Mouse (Mus musculus) cerebellum, postnatal 14 days (tissue): ENCODE measurements around the gene Qprt.

Source experiments
- DNase-seq, 2 experiments: peaks; one replicate each; pipeline ENCODE4 v3.0.0; 2021; ENCODE audit warnings: mixed read lengths in 2 of 2

Qprt gene

GRCm38 (mm10) chr7:127129638-127130037, 7.6 kb upstream of the Qprt start:
- peak; percentile 79 to 82 for DNase-seq

- DNase-seq, result no peak
Measured at GRCm38 (mm10) chr7:127121061-127121910, 740 bp downstream of the Qprt start.

- DNase-seq, result no peak
Measured at GRCm38 (mm10) chr7:127118671-127119445, 3.2 kb downstream of the Qprt start.

- peak in 1 of 2 experiments; percentile 35 for DNase-seq
Measured at GRCm38 (mm10) chr7:127117948-127118347, 4.1 kb downstream of the Qprt start.

- no peak for DNase-seq
Measured at GRCm38 (mm10) chr7:127116331-127116935, 5.6 kb downstream of the Qprt start.

GRCm38 (mm10) chr7:127114920-127115319, 7.1 kb downstream of the Qprt start:
- DNase-seq, result no peak

- no peak for DNase-seq
Measured at GRCm38 (mm10) chr7:127113614-127114259, 8.3 kb downstream of the Qprt start.

GRCm38 (mm10) chr7:127112921-127113597, 9.0 kb downstream of the Qprt start:
- no peak for DNase-seq

- no peak for DNase-seq
Measured at GRCm38 (mm10) chr7:127112251-127112841, 9.7 kb downstream of the Qprt start.

- peak; percentile 58 to 73 for DNase-seq
Measured at GRCm38 (mm10) chr7:127111461-127111860, 10.6 kb downstream of the Qprt start.

- peak; percentile 92 to 93 for DNase-seq
Measured at GRCm38 (mm10) chr7:127110239-127111007, 11.6 kb downstream of the Qprt start.

- peak; percentile 35 for DNase-seq
Measured at GRCm38 (mm10) chr7:127105551-127105950, 16.5 kb downstream of the Qprt start.

- DNase-seq, result peak; percentile 90 to 91
Measured at GRCm38 (mm10) chr7:127104560-127105332, 17.3 kb downstream of the Qprt start.

- peak; percentile 32 to 48 for DNase-seq
Measured at GRCm38 (mm10) chr7:127103960-127104359, 18.1 kb downstream of the Qprt start.

GRCm38 (mm10) chr7:127102148-127102547, 19.9 kb downstream of the Qprt start:
- no peak for DNase-seq

GRCm38 (mm10) chr7:127101451-127102016, 20.5 kb downstream of the Qprt start:
- peak in 1 of 2 experiments; percentile 51 for DNase-seq

GRCm38 (mm10) chr7:127099528-127099927, 22.5 kb downstream of the Qprt start:
- DNase-seq, result no peak

- no peak for DNase-seq
Measured at GRCm38 (mm10) chr7:127098950-127099349, 23.1 kb downstream of the Qprt start.

- DNase-seq, result no peak
Measured at GRCm38 (mm10) chr7:127098521-127098920, 23.5 kb downstream of the Qprt start.

GRCm38 (mm10) chr7:127096456-127096855, 25.6 kb downstream of the Qprt start:
- DNase-seq, result no peak
